Mouse (Mus musculus) kidney, adult 2 months (tissue): ENCODE measurements at regions not wholly inside any gene's neighbourhood (a gene's known extent, or its start where the extent isn't known, plus 50 kb on each side); places are given as distances from the start of the nearest gene placed in this dataset.

Experiments used
- CTCF ChIP-seq: fragments of 200-500 bp; conservative IDR thresholded peaks from 2 replicates; pipeline ENCODE4 v1.5.1; 2011; ENCODE audit warnings: low read depth, mild to moderate bottlenecking, control low read depth, low read length, moderate library complexity, mixed read lengths; ENCODE audit not compliant: insufficient read depth, insufficient read length
- POLR2A ChIP-seq: fragments of 200-500 bp; IDR thresholded peaks from one replicate; pipeline ENCODE4 v1.6.1; 2011; ENCODE audit warnings: low read depth, low read length, control low read depth

DNA sequence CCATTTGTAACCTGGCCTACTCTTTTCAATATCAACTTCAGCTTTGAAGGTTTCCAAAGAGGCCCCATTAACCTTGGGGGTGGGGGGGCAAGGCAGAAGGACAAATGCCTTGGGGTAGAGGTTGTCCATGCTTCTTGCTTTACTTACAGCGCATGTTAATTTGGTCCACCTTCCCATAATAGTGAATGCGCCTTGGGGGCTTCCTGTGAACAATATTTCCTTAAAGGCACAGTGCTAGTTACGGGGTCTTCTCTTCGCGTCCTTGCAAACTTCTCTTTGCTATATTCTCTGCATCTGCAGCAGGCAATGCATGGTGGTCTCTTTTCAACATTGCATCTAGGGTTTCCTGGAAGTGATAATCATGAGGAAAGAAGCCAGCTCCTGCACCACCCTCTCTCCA is 111.3 kb upstream of the Rtl1 start:
- TF ChIP-seq POLR2A (no peak), CTCF (no peak)
